Mouse (Mus musculus): ENCODE data around the gene Oma1. TPM values are rescaled to one million over a fixed set of nuclear protein-coding genes. Genes with fewer than 3 reads are reported as not detected.

The Oma1 gene
- polyA plus RNA-seq, 1 experiment from 2014 or later: 21.2 TPM

DNA sequence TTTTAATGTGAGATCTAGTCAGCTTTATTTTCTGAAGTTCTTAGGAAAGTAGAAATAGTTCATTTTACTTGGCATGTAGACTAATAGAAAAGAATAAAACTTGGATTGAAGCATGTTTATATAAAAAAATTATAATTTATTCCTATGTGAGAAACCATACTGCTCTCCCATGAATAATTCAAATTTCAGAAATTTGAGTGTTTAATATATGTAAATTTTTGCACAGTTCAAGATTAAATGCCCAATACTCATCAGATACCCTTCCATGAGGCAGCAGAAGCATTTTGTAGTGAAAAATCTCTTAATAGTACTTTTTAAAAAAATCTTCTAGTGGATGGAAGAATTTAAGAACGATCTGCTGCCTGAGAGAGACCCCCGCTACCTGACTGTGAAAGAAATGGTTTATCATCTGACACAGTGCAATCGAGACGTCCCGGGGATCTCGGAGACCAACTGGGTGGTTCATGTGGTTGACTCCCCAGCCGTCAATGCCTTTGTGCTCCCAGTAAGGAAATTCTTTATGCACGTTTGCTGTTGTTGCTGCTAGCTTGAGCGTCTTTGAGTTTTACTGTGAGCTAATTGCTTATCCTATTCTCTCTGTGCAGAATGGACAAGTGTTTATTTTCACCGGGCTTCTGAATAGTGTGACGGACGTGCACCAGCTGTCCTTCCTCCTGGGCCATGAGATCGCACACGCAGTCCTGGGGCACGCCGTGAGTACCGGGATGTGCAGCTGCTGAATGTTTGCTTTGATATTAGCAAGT, 11.3 kb downstream of the Oma1 start:
- WGBS: 30% methylated on average over 17 of the region's 17 CpGs
- no peak overlapping the region for H3K4me2 ChIP-seq
- no peak overlapping the region for H3K27ac ChIP-seq
- no peaks in the 10 kb centered on the region for H3K4me1 ChIP-seq
- no peaks in the 10 kb centered on the region for H3K27me3 ChIP-seq (replicated peaks)
- H3K4me3 ChIP-seq (replicated peaks): no peak overlapping the region
- no peak for ATAC-seq (ENCODE audit: insufficient read depth, low FRiP score, low read depth)
- H3K9ac ChIP-seq: no peak overlapping the region
- no peaks in the 10 kb centered on the region for H3K36me3 ChIP-seq
- H3K9me3 ChIP-seq: no peaks in the 10 kb centered on the region

DNA sequence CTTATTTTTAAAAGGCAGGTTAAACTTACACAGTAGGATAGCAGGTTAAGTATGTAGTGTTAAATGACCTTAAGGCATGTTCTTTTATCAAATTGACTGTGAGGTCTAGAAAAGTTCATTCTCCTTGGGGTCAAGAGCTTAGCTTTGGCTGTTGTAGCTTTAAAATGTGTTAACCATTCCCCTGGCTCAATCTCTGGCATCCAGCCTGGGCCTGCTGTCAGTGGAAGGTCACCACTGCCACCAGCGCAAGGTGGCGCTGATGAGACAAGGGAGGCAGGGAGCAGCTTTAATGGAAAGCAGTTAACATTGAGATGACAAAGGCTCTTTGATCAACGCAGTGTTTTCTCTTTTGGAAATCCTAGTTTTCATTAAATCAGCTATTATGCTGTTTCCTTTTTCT, 13.4 kb downstream of the Oma1 start:
- Histone ChIP-seq H3K36me3 (no peaks in the 10 kb centered on the region), H3K4me3 (replicated peaks) (no peak overlapping the region), H3K27me3 (replicated peaks) (no peaks in the 10 kb centered on the region), H3K4me1 (no peaks in the 10 kb centered on the region), H3K4me2 (no peak overlapping the region), H3K27ac (no peak overlapping the region), H3K9me3 (no peaks in the 10 kb centered on the region), H3K9ac (no peak overlapping the region)
- no peak for ATAC-seq (ENCODE audit: insufficient read depth, low FRiP score, low read depth)
- 73% methylated on average over 3 of the region's 3 CpGs for WGBS

DNA sequence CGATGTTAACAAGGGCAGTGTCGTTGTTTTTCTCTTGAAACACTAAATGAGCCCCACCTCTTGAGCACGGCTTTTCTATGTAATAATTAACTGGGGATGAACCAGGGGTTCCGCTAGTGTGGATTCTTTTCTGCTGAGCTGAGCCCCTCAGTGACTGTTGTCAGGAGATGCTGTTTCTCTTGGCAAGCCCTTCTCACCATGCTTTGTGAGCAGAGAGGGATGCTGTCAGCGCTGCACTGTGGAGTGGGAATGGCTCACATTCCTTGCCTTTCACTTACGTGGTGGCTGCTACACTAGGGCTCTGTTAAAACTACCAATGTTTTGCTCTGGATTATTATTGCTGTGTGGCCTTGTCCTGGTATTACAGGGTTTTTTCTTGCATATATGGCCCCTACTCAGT, 15.7 kb downstream of the Oma1 start:
- Histone ChIP-seq H3K4me2 (no peak overlapping the region), H3K9me3 (no peaks in the 10 kb centered on the region), H3K9ac (no peak overlapping the region), H3K36me3 (no peaks in the 10 kb centered on the region), H3K4me1 (no peaks in the 10 kb centered on the region), H3K4me3 (replicated peaks) (no peak overlapping the region), H3K27me3 (replicated peaks) (no peaks in the 10 kb centered on the region), H3K27ac (no peak overlapping the region)
- WGBS: 65% methylated on average over 6 of the region's 6 CpGs
- no peak for ATAC-seq (ENCODE audit: insufficient read depth, low FRiP score, low read depth)

DNA sequence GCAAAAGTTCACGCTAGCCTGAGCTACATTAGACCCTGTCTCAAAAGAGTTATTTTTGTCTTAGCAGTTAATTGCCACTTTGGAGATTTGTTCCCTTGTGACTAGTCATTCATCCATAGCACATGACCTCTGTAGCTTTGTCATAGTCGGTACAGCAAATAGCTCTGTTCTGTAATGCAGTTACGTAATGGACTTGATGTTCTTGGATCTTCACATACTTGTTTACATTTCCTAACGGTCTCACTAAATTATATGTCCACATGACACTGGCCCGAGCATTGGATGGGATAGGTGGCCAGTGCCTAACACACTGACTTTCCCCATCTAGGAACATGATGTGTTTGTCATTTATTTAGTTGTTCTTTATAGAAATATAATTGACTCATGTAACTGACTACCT, 21.5 kb downstream of the Oma1 start:
- Histone ChIP-seq H3K27me3 (replicated peaks) (no peaks in the 10 kb centered on the region), H3K4me3 (replicated peaks) (no peak overlapping the region), H3K9ac (no peak overlapping the region), H3K4me1 (no peaks in the 10 kb centered on the region), H3K4me2 (no peak overlapping the region), H3K9me3 (no peaks in the 10 kb centered on the region), H3K36me3 (no peaks in the 10 kb centered on the region), H3K27ac (no peak overlapping the region)
- 60% methylated on average over 5 of the region's 5 CpGs for WGBS
- no peak for ATAC-seq (ENCODE audit: insufficient read depth, low FRiP score, low read depth)

DNA sequence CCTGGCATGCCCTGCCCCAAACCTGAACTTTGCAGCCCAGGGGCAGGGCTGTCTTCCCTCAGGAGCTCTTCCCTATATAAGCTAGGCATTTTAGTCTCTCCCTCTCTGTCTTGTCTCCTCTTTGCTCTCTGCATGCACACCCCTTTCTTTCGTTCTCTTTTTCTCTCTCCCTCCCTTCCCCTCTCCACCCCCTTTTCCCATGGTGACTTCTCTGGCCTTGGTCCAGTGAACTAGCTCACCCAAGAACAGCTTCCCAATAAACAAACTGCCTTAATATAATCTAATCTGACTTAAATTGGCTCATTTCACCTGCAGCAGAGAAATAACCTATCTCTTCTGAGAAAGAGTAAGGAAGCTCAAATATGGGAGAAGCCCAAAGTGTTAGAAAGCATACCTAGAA, 27.1 kb downstream of the Oma1 start:
- no peak for ATAC-seq (ENCODE audit: insufficient read depth, low FRiP score, low read depth)
- Histone ChIP-seq H3K36me3 (no peaks in the 10 kb centered on the region), H3K27ac (no peak overlapping the region), H3K9ac (no peak overlapping the region), H3K4me2 (no peak overlapping the region), H3K9me3 (no peaks in the 10 kb centered on the region), H3K4me3 (replicated peaks) (no peak overlapping the region), H3K27me3 (replicated peaks) (no peaks in the 10 kb centered on the region), H3K4me1 (no peaks in the 10 kb centered on the region)
- 45% methylated on average over 1 of the region's 1 CpGs for WGBS

DNA sequence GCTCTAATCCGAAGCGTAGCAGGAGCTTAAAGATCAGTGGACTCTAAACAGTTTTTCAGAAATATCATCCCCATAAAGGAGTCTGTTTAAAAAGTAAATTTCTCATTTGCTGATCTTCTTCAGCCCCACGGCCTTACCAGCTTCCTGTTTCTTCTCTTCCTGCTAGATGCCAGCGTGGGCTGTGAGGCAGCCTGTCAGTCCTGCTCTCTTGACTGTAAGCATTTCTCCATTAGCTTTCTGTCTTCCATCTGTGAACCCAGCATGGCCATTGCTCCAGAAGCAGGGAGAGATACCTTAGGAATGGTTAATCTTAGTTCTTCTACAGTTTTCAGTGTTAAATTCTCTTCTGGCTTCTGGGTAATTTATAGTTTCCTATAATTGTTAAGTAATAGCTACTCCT, 28.0 kb downstream of the Oma1 start:
- Histone ChIP-seq H3K27ac (no peak overlapping the region), H3K9ac (no peak overlapping the region), H3K4me2 (no peak overlapping the region), H3K4me3 (replicated peaks) (no peak overlapping the region), H3K36me3 (no peaks in the 10 kb centered on the region), H3K27me3 (replicated peaks) (no peaks in the 10 kb centered on the region), H3K4me1 (no peaks in the 10 kb centered on the region), H3K9me3 (no peaks in the 10 kb centered on the region)
- WGBS: 75% methylated on average over 4 of the region's 4 CpGs
- ATAC-seq (ENCODE audit: insufficient read depth, low FRiP score, low read depth): no peak

DNA sequence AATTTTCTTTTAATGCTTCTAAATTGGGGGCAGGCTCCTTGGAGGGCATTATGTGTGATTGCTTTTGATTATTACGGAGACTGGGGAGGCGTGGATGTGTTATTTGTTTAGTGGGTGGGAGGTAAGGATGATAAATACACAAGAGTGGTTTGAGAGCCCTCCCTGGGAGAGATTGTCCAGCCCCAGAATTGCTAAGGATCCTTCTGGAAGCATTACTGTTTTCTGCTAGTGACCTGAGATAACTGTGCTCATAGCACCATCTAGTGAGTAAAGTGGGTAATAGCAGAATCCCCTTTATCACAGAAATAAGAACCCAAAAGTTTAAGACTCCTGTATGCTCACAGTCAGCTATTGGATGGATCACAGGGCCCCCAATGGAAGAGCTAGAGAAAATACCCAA, 32.4 kb downstream of the Oma1 start:
- Histone ChIP-seq H3K4me3 (replicated peaks) (no peak overlapping the region), H3K9ac (no peak overlapping the region), H3K4me1 (no peaks in the 10 kb centered on the region), H3K27me3 (replicated peaks) (no peaks in the 10 kb centered on the region), H3K4me2 (no peak overlapping the region), H3K36me3 (no peaks in the 10 kb centered on the region), H3K9me3 (no peaks in the 10 kb centered on the region), H3K27ac (no peak overlapping the region)
- WGBS: 28% methylated on average over 2 of the region's 2 CpGs
- no peak for ATAC-seq (ENCODE audit: insufficient read depth, low FRiP score, low read depth)

DNA sequence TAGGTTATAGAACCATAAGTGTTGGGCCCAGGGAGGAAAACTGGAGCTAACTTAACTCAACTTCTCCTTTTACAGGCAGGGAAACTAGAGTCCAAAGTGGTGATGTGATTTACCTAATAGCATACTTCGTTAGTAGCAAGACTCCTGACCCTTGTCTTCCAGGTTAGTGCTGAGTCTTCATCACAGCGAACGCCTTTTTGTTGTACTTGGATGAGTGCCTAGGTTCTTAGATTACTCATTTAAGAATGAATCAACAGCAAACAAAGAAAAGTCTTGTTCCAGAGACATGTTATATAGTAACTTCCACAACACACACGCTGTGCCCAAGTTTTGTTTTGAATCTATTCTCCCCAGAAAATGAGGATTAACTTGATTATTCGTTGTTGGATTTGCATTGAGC, 33.2 kb downstream of the Oma1 start:
- WGBS: 87% methylated on average over 5 of the region's 5 CpGs
- Histone ChIP-seq H3K4me2 (no peak overlapping the region), H3K9me3 (no peaks in the 10 kb centered on the region), H3K4me1 (no peaks in the 10 kb centered on the region), H3K36me3 (no peaks in the 10 kb centered on the region), H3K4me3 (replicated peaks) (no peak overlapping the region), H3K9ac (no peak overlapping the region), H3K27me3 (replicated peaks) (no peaks in the 10 kb centered on the region), H3K27ac (no peak overlapping the region)
- no peak for ATAC-seq (ENCODE audit: insufficient read depth, low FRiP score, low read depth)

DNA sequence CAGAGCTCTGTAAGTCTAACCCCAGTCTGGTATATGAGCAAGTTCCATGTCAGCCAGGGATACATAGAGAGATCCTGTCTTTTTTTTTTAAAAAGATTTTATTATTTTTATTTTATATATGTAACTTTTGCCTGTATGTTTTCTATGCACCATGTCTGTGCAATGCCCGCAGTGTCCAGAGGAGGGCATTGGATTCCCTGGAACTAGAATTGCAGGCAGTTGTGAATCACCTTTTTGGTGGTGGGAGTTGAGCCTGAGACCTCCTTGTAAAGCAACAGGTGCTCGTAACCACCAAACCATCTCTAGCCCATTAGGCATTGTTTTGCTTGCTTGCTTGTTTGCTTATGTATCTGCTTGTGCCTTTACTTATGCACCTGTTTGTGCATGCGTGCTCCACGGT, 35.6 kb downstream of the Oma1 start:
- H3K4me2 ChIP-seq: no peak overlapping the region
- no peaks in the 10 kb centered on the region for H3K4me1 ChIP-seq
- no peak overlapping the region for H3K27ac ChIP-seq
- no peaks in the 10 kb centered on the region for H3K36me3 ChIP-seq
- no peaks in the 10 kb centered on the region for H3K27me3 ChIP-seq (replicated peaks)
- H3K4me3 ChIP-seq (replicated peaks): no peak overlapping the region
- H3K9ac ChIP-seq: no peak overlapping the region
- 92% methylated on average over 4 of the region's 4 CpGs for WGBS
- no peak for ATAC-seq (ENCODE audit: insufficient read depth, low FRiP score, low read depth)
- no peaks in the 10 kb centered on the region for H3K9me3 ChIP-seq

DNA sequence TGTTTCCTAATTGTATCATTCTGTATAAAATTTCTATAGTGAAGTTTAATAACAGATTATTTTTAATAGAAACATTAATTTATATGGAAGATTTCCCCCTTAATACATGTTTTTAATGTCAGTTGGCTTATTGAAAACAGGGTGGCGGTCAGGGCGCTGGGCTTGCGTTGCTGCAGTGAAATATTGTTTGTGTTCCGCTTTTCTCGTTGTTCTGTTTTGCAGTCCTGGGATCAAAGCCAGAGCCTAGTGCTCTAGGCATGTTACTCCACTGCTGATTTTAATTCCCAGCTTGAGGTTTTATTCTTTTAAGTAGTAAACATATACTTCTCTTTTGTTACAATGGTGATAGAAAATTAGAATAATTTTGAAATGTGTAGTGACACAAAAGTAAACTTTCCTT, 39.3 kb downstream of the Oma1 start:
- no peaks in the 10 kb centered on the region for H3K4me1 ChIP-seq
- H3K9me3 ChIP-seq: no peaks in the 10 kb centered on the region
- no peak overlapping the region for H3K4me3 ChIP-seq (replicated peaks)
- WGBS: 73% methylated on average over 5 of the region's 5 CpGs
- no peak overlapping the region for H3K4me2 ChIP-seq
- no peaks in the 10 kb centered on the region for H3K27me3 ChIP-seq (replicated peaks)
- H3K36me3 ChIP-seq: no peaks in the 10 kb centered on the region
- H3K9ac ChIP-seq: no peak overlapping the region
- no peak overlapping the region for H3K27ac ChIP-seq
- no peak for ATAC-seq (ENCODE audit: insufficient read depth, low FRiP score, low read depth)

DNA sequence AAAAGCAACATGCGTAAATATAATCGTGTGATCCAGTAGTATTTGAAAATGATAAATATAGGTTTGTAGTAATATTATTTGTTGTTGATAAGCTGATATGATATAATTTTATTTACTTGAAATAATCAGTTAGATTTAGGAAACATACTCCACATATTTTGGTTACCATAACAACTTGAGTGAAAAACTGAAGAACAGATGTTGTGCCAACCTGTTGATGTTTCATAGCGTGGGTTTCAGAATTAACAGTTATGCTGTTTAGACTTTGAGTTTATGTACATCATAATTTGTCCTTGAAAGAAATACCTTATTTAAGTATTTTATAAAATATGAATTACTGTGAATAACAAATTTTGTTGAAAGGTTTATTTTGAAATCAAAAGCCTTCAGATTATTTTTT, 43.8 kb downstream of the Oma1 start:
- H3K4me2 ChIP-seq: no peak overlapping the region
- H3K4me3 ChIP-seq (replicated peaks): no peak overlapping the region
- no peak overlapping the region for H3K27ac ChIP-seq
- no peaks in the 10 kb centered on the region for H3K36me3 ChIP-seq
- H3K27me3 ChIP-seq (replicated peaks): no peaks in the 10 kb centered on the region
- H3K4me1 ChIP-seq: no peaks in the 10 kb centered on the region
- H3K9me3 ChIP-seq: no peaks in the 10 kb centered on the region
- WGBS: 88% methylated on average over 3 of the region's 3 CpGs
- no peak overlapping the region for H3K9ac ChIP-seq
- no peak for ATAC-seq (ENCODE audit: insufficient read depth, low FRiP score, low read depth)

DNA sequence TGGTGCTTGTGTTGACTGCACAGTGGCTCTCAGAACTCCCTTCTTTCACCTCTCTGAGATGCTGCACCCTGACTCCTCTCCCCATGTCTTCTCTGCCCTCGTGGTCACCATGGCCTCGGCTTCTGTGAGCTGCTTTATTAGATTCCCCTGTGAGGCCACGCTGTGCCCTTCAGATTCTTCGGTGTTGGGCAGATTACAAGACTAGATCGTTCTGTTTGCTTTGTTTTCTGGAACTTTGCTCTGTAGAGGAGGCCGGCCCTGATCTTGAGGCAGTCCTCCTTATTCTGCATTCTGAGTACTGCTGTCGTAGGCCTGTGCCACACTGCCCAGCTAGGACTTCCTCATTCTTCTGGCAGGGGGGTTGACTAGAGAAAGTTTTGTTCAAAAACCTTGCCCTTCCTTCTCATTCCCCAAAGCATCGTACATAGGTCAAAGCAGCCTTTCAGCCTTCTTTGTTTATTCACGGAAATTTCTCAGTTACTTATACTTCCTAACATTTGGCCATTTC, 45.4 kb downstream of the Oma1 start:
- Histone ChIP-seq H3K4me2 (no peak overlapping the region), H3K27ac (no peak overlapping the region), H3K9ac (no peak overlapping the region), H3K27me3 (replicated peaks) (no peaks in the 10 kb centered on the region), H3K4me1 (no peaks in the 10 kb centered on the region), H3K36me3 (no peaks in the 10 kb centered on the region), H3K9me3 (no peaks in the 10 kb centered on the region), H3K4me3 (replicated peaks) (no peak overlapping the region)
- WGBS: 81% methylated on average over 9 of the region's 9 CpGs
- ATAC-seq (ENCODE audit: insufficient read depth, low FRiP score, low read depth): no peak

DNA sequence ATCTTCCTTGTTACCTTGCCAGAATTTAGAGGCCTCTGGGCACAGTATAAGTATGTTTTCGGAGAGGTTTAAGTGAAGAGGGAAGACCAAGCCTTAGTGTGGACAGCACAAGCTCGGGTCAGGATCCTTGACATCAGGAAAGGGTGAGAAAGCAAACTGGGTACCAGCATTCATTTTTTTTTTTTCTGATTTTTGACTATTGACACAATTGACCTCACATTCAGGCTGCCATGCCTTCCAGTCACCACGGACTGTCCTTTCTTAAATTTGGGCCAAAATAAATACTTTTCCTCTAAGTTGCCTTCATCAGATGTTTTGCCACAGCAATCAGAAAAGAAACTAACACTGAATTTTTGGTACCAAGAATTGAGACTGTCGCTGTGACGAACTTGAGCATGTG, 68.6 kb downstream of the Oma1 start:
- Histone ChIP-seq H3K9me3 (no peaks in the 10 kb centered on the region), H3K4me2 (no peak overlapping the region), H3K27ac (no peak overlapping the region), H3K27me3 (replicated peaks) (no peaks in the 10 kb centered on the region), H3K4me1 (no peaks in the 10 kb centered on the region), H3K36me3 (no peaks in the 10 kb centered on the region), H3K4me3 (replicated peaks) (no peak overlapping the region), H3K9ac (no peak overlapping the region)
- WGBS: 89% methylated on average over 5 of the region's 5 CpGs
- ATAC-seq (ENCODE audit: insufficient read depth, low FRiP score, low read depth): no peak

Measured in stomach, embryonic 15.5 days (tissue).